Mouse (Mus musculus): ENCODE results near the gene Pmp22. TPM values are rescaled to one million over a fixed set of nuclear protein-coding genes. Genes with fewer than 3 reads are reported as not detected.

Gene Pmp22
- total RNA-seq (2018; cell fraction: chromatin; rRNA removed): 100 to 1,000 TPM in 14 of 26 experiments, 10 to 100 TPM in 12; 22.6 to 353 (median 103) TPM
- total RNA-seq (2018; cell fraction: cytosol; rRNA removed): 100 to 1,000 TPM; 151 to 861 (median 432) TPM
- total RNA-seq (2018; cell fraction: nucleus; rRNA removed): 100 to 1,000 TPM; 123 to 812 (median 316) TPM
- 533 to 609 TPM (median 558 TPM) in 3 replicates for polyA plus RNA-seq (2018)

DNA sequence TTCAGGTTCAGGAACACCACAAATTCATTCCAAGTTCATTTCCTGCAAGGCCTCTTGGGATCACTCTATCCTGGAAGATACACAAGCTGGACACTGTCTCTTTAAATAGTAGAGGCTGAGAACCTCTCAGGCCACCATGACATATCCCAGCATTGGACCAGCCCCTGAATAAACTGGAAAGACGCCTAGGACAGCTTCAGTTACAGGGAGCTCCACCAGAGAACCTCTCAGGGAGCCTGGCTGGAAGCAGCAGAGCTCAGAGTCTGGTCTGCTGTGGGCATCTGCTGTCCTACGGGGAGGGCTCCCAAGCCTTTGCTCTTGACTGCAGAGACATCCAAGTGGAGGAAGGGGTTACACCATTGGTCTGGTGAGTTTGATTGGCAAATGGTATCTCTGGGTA lies at the start of gene Pmp22:
TSS of gene Pmp22 (plus strand) at position 199 of the 400 bp plus-strand sequence.
- Histone ChIP-seq H3K36me3 (ENCODE audit: inconsistent target) (no peaks in the 10 kb centered on the region; the same call in 1 of the 2 replicates), H3K4me3 (ENCODE audit: inconsistent target) (no peak within 1 kb of the TSS), H3K79me2 (ENCODE audit: inconsistent target) (peaks cover 31% of the 10 kb centered on the region), H3K27ac (peak within 1 kb of the TSS; percentile 96)
- 85% methylated on average over 2 of the region's 2 CpGs for WGBS (ENCODE audit: missing documents)

DNA sequence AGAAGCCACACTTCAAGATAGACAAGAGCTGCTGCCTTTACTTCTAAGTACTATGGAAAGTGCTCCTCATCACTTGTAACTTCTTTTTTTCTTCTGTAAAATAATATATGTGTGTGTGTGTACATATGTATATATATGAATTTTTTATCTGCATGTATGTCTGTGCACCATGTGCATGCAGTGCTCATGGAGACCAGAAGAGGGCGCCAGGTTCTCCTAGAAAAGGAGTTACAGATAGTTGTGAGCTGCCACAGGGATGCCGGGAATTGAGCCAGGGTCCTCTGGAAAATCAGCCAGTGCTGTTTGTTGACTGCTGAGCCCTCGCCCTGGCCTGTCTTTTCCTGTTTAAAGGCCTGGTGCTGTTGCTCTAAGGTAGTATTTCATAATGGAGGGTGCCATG lies 44.2 kb upstream of the Pmp22 start:
- H3K27ac ChIP-seq: no peak overlapping the region
- 86% methylated on average over 3 of the region's 3 CpGs for WGBS (ENCODE audit: missing documents)

GRCm38 (mm10) chr11:63088672-63089071 lies 40.1 kb upstream of the Pmp22 start:
- Histone ChIP-seq H3K27ac (no peak overlapping the region), H3K79me2 (ENCODE audit: inconsistent target) (no peaks in the 10 kb centered on the region), H3K4me3 (ENCODE audit: inconsistent target) (no peak overlapping the region), H3K36me3 (ENCODE audit: inconsistent target) (no peaks in the 10 kb centered on the region)
- WGBS (ENCODE audit: missing documents): 90% methylated on average over 6 of the region's 6 CpGs

More for the DNA sequence above, 44.2 kb upstream of the Pmp22 start:
- Histone ChIP-seq H3K79me2 (ENCODE audit: inconsistent target) (no peaks in the 10 kb centered on the region), H3K4me3 (ENCODE audit: inconsistent target) (no peak overlapping the region), H3K36me3 (ENCODE audit: inconsistent target) (no peaks in the 10 kb centered on the region)

DNA sequence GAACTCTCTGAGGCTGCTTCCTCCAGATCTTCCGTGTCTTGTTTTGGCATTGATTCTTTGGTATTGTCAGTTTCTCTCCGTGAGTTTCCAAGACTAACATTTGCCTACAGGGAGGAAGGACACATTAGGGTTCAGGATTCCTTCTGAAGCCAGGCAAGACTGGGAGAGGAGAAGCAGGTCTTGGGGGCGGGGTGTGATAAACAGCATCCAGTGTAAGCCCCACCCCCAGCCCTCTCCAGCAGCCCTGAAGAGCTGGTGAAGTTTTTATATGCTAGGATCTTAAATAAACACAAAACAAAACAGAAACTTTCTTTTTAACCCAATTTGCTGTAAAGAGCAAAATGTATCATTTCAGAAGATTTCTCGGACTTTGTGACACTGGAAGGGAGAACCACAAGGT lies 38.6 kb upstream of the Pmp22 start:
- no peak overlapping the region for H3K27ac ChIP-seq
- H3K36me3 ChIP-seq (ENCODE audit: inconsistent target): no peaks in the 10 kb centered on the region
- H3K4me3 ChIP-seq (ENCODE audit: inconsistent target): no peak overlapping the region
- 70% methylated on average over 4 of the region's 4 CpGs for WGBS (ENCODE audit: missing documents)
- no peaks in the 10 kb centered on the region for H3K79me2 ChIP-seq (ENCODE audit: inconsistent target)

DNA sequence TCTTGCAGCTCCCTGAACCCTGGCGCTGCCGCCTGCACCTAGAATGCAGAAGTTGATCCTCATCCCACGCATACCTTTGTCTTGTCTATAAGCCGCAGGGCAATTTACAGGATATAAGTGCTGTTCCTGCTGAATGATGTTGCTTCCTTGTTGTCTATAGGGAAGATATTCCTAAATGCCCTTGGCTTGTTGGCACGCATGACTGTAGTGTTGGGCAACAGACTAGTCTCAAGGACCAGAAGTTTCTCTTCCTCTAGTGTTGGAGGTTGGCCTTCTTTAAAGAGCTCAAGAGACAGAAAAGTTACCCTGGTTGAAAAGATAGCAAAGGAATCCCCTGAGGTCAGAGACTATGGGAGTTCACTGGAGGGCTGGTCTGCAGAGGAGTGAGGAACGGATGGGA lies 37.8 kb upstream of the Pmp22 start:
- WGBS (ENCODE audit: missing documents): 83% methylated on average over 5 of the region's 6 CpGs
- Histone ChIP-seq H3K4me3 (ENCODE audit: inconsistent target) (no peak overlapping the region), H3K79me2 (ENCODE audit: inconsistent target) (no peaks in the 10 kb centered on the region), H3K27ac (no peak overlapping the region), H3K36me3 (ENCODE audit: inconsistent target) (no peaks in the 10 kb centered on the region)

GRCm38 (mm10) chr11:63092271-63092670 lies 36.5 kb upstream of the Pmp22 start:
- H3K27ac ChIP-seq: no peak overlapping the region
- 68% methylated on average over 5 of the region's 5 CpGs for WGBS (ENCODE audit: missing documents)
- no peaks in the 10 kb centered on the region for H3K36me3 ChIP-seq (ENCODE audit: inconsistent target)

GRCm38 (mm10) chr11:63093601-63094000 lies 35.2 kb upstream of the Pmp22 start:
- H3K79me2 ChIP-seq (ENCODE audit: inconsistent target): no peaks in the 10 kb centered on the region
- H3K27ac ChIP-seq: no peak overlapping the region
- no peaks in the 10 kb centered on the region for H3K36me3 ChIP-seq (ENCODE audit: inconsistent target)
- H3K4me3 ChIP-seq (ENCODE audit: inconsistent target): no peak overlapping the region
- WGBS (ENCODE audit: missing documents): 90% methylated on average over 5 of the region's 5 CpGs

More at GRCm38 (mm10) chr11:63092271-63092670, 36.5 kb upstream of the Pmp22 start:
- Histone ChIP-seq H3K79me2 (ENCODE audit: inconsistent target) (no peaks in the 10 kb centered on the region), H3K4me3 (ENCODE audit: inconsistent target) (no peak overlapping the region)

GRCm38 (mm10) chr11:63094496-63094895 lies 34.3 kb upstream of the Pmp22 start:
- Histone ChIP-seq H3K27ac (no peak overlapping the region), H3K79me2 (ENCODE audit: inconsistent target) (no peaks in the 10 kb centered on the region), H3K4me3 (ENCODE audit: inconsistent target) (no peak overlapping the region), H3K36me3 (ENCODE audit: inconsistent target) (no peaks in the 10 kb centered on the region)
- 94% methylated on average over 8 of the region's 8 CpGs for WGBS (ENCODE audit: missing documents)

- no peak overlapping the region for H3K4me3 ChIP-seq (ENCODE audit: inconsistent target)
- 85% methylated on average over 3 of the region's 3 CpGs for WGBS (ENCODE audit: missing documents)
- H3K36me3 ChIP-seq (ENCODE audit: inconsistent target): no peaks in the 10 kb centered on the region
- H3K27ac ChIP-seq: no peak overlapping the region
- no peaks in the 10 kb centered on the region for H3K79me2 ChIP-seq (ENCODE audit: inconsistent target)
Observed at GRCm38 (mm10) chr11:63098016-63098415, 30.8 kb upstream of the Pmp22 start.

DNA sequence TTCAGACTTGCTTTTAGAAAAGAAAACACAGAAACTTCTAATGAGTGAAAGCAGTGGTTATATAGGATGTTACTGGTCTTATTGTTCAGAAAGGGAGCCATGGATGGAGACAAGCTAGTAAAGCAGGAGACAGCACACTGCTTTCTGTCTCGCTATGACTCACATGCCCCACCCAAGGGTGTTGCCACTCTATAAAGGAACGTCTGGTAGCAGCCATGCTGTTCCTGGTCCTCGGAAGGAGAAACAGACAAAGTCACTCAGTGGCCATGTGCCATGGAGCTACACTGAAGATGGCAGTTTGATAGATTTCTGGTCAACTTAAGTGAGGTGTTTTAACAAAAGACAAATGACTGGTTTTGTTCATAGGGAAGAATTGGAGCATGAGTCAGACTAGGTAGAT lies 29.4 kb upstream of the Pmp22 start:
- 72% methylated on average over 3 of the region's 3 CpGs for WGBS (ENCODE audit: missing documents)
- H3K27ac ChIP-seq: no peak overlapping the region
- H3K79me2 ChIP-seq (ENCODE audit: inconsistent target): no peaks in the 10 kb centered on the region
- no peak overlapping the region for H3K4me3 ChIP-seq (ENCODE audit: inconsistent target)
- no peaks in the 10 kb centered on the region for H3K36me3 ChIP-seq (ENCODE audit: inconsistent target)

DNA sequence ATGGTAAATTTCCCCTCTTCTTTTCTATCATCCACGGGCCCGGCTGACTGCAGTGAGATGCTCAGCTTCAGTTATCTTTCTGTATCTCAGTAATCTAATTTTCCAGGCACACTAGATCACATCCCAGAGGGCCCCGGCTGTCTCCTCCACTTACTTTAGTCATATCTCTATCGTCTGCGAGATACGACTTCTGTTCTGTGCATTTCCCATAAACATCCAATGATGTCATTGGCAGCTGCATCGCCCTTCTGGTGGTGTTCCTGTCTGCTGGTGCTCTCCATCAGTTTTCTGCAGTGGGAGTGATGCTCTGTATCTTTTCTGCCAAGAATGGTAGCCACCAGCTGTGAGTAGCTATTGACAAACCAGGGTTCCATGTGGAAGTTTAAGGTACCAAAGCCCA lies 25.5 kb upstream of the Pmp22 start:
- no peak overlapping the region for H3K4me3 ChIP-seq (ENCODE audit: inconsistent target)
- 89% methylated on average over 7 of the region's 7 CpGs for WGBS (ENCODE audit: missing documents)
- no peaks in the 10 kb centered on the region for H3K79me2 ChIP-seq (ENCODE audit: inconsistent target)
- H3K36me3 ChIP-seq (ENCODE audit: inconsistent target): no peaks in the 10 kb centered on the region
- H3K27ac ChIP-seq: no peak overlapping the region

DNA sequence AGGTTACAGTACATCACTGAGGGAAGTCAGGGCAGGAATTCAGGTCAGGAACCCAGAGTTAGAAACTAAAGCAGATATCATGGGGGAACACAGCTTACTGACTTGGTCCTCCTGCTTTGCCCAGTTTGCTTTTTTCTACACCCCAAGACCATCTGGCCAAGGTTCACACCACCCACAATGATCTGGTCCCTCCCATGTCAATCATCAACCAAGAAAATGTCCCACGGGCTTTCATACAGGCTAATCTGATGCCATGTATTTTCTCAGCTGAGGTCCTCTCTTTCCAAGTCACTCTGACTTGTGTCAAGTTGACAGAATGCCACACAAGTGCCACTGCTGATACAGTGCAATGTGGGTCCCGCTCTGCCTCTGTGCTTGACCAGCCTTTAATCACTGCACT lies 24.8 kb upstream of the Pmp22 start:
- Histone ChIP-seq H3K4me3 (ENCODE audit: inconsistent target) (no peak overlapping the region), H3K27ac (no peak overlapping the region), H3K79me2 (ENCODE audit: inconsistent target) (no peaks in the 10 kb centered on the region), H3K36me3 (ENCODE audit: inconsistent target) (no peaks in the 10 kb centered on the region)
- WGBS (ENCODE audit: missing documents): 95% methylated on average over 2 of the region's 2 CpGs

DNA sequence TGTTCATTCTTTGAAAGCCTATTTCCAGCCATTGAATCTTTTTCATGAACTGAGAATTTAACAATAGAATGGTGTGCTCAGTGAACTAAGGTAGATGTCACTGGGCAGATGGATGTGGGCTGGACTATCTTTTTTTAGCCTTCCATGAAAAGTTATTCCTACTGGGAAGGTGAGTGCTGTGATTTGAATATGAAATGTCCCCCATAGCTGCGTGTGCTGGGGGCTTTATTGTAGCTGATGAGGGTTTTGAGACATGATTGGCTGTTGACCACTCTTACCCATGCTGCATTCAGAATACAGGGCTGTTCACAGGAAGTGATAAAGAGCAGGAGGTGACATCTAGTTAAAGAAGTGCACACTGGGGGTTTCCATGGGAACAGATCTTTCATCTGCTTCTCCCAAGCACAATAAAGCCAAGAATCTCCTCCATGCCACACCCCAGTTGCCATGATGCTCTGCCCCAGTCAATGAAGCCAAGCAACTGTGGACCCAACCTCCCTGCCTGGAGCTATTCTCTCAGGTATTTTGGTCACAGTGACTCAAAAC lies 19.5 kb upstream of the Pmp22 start:
- WGBS (ENCODE audit: missing documents): 78% methylated on average over 1 of the region's 1 CpGs
- Histone ChIP-seq H3K79me2 (ENCODE audit: inconsistent target) (no peaks in the 10 kb centered on the region), H3K4me3 (ENCODE audit: inconsistent target) (no peak overlapping the region), H3K36me3 (ENCODE audit: inconsistent target) (no peaks in the 10 kb centered on the region), H3K27ac (no peak overlapping the region)

- no peak overlapping the region for H3K27ac ChIP-seq
- no peaks in the 10 kb centered on the region for H3K36me3 ChIP-seq (ENCODE audit: inconsistent target)
- H3K79me2 ChIP-seq (ENCODE audit: inconsistent target): no peaks in the 10 kb centered on the region
- WGBS (ENCODE audit: missing documents): 93% methylated on average over 3 of the region's 3 CpGs
- no peak overlapping the region for H3K4me3 ChIP-seq (ENCODE audit: inconsistent target)
Observed at GRCm38 (mm10) chr11:63110329-63110728, 18.5 kb upstream of the Pmp22 start.

DNA sequence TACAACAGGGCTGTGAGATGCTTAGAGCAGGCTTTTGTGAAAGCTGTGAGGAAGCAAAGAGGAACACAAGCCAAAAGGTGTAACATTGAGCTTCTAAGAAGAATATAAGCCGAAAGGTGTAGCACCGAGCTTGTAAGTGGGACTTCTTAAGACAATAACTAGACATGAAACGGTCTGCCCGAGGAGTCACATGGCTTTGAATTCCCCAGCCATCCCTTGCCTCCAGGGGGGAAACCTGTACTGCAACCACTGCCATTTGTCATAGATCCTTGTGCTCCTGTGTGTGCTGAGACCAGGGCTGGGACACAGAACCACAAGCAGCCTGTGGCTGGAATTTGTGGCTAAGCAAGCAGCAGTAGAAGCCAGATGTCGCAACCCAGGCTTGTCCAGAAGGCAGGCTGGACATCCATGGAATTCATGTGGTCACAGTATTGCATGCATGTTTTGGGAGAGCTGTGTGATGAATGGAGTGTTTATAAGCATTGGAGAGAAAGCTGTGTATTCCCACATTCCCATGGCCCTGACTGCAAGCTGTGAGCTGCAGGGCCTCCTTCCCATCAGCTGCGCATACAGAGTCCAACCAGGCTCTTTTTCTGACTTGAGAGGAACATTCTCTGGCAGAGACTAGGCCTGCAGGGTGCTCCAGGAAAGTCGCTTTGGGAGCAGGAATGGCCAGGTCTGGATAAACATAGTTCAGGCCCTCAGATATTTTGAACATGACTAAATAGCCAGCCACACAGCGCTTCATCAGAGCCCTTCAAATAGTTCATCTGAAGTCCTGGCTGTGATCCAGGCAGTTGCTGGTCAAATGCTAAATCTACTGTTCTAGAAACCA lies 13.8 kb upstream of the Pmp22 start:
- Histone ChIP-seq H3K36me3 (ENCODE audit: inconsistent target) (no peaks in the 10 kb centered on the region), H3K79me2 (ENCODE audit: inconsistent target) (no peaks in the 10 kb centered on the region), H3K27ac (no peak overlapping the region), H3K4me3 (ENCODE audit: inconsistent target) (no peak overlapping the region)
- 96% methylated on average over 8 of the region's 8 CpGs for WGBS (ENCODE audit: missing documents)

All from macrophage (primary cell).